In genomic region chr16:24394211-24394991, GRCm38 (mm10) we compare ENCODE assay signal across 8 mouse cellular contexts. TPM values are rescaled to one million over a fixed set of nuclear protein-coding genes. Genes with fewer than 3 reads are reported as not detected.
DNase-seq lines count a peak whose midpoint lies in the region; TF ChIP-seq lines count a peak whose summit lies in the region.

No protein-coding gene starts in this region.

- peak overlapping the region; percentile 75 for H3K4me2 ChIP-seq in myocyte (ENCODE audit: low read depth)

- intact Hi-C loops in heart, postnatal 14 days (cut with DNase I): loop anchor here (5.0 kb wide), 5 partner anchors 42 to 668 kb away; partner anchors contain the start of genes Bcl6 and Gm37419

- H3ac ChIP-seq in myocyte (ENCODE audit: control insufficient read depth, insufficient read length): peak overlapping the region; percentile 94

- H3K27ac ChIP-seq in embryonic fibroblast, embryonic 13.5 days (ENCODE audit: insufficient read depth, low read length): peak overlapping the region; percentile 99
- peak overlapping the region; percentile 100 for H3K27ac ChIP-seq in limb, embryonic 10.5 days

- peaks cover 51% of the 10 kb centered on the region for H3K79me2 ChIP-seq in myocyte (ENCODE audit: control insufficient read depth, insufficient read depth)

- H3K4me1 ChIP-seq in embryonic fibroblast, embryonic 13.5 days (ENCODE audit: control insufficient read depth, insufficient read depth, low read length): peaks cover 24% of the 10 kb centered on the region
- H3K4me1 ChIP-seq in limb, embryonic 10.5 days: peaks cover 57% of the 10 kb centered on the region

- WGBS in limb, embryonic 10.5 days: 7% methylated on average over 18 of the region's 18 CpGs

- peak; percentile 36 for DNase-seq in urinary bladder, postnatal 14 days (ENCODE audit: low spot score)
- no peak for DNase-seq in urinary bladder, postnatal 25 days (ENCODE audit: low spot score)
- peak; percentile 36 to 44 for DNase-seq in heart, postnatal 14 days
- DNase-seq in limb, embryonic 10.5 days (ENCODE audit: low spot score): peak; percentile 39
- no peak for DNase-seq in c-Kit-positive CD71-positive TER-119-positive erythroid progenitor cells, embryonic 14.5 days (ENCODE audit: low spot score)
- DNase-seq in left cerebral cortex, adult 18-20 months (ENCODE audit: low spot score in 2 of 2): no peak

- no peaks in the 10 kb centered on the region for H3K9me3 ChIP-seq in limb, embryonic 10.5 days (replicated peaks)

- TF ChIP-seq POLR2A in embryonic fibroblast, embryonic 13.5 days (IDR thresholded peaks at IDR 0.05; ENCODE audit: low read depth, low read length): peak; percentile 42
- TF ChIP-seq POLR2A in myocyte (IDR thresholded peaks at IDR 0.05; ENCODE audit: insufficient read length, low read depth): no peak

- TF ChIP-seq CTCF in embryonic fibroblast, embryonic 13.5 days (IDR thresholded peaks at IDR 0.05; ENCODE audit: borderline replicate concordance, insufficient read depth, low read length): no peak

- H3K36me3 ChIP-seq in limb, embryonic 10.5 days: no peaks in the 10 kb centered on the region
- H3K36me3 ChIP-seq in myocyte (ENCODE audit: control insufficient read depth, insufficient read depth): no peaks in the 10 kb centered on the region

- H3K4me3 ChIP-seq in embryonic fibroblast, embryonic 13.5 days (ENCODE audit: insufficient read depth, low read length): peak overlapping the region; percentile 54
- H3K4me3 ChIP-seq in limb, embryonic 10.5 days: peak overlapping the region; percentile 94
- peak overlapping the region; percentile 66 for H3K4me3 ChIP-seq in myocyte

- no peaks in the 10 kb centered on the region for H3K27me3 ChIP-seq in limb, embryonic 10.5 days (ENCODE audit: low read depth, poor library complexity, severe bottlenecking)
- H3K27me3 ChIP-seq in myocyte (ENCODE audit: control insufficient read depth, insufficient read depth, insufficient read length): no peaks in the 10 kb centered on the region

TF ChIP-seq in myocyte, 11 proteins besides CTCF, POLR2A, EP300 and RAD21:
- TF ChIP-seq REST (IDR thresholded peaks at IDR 0.05; ENCODE audit: insufficient read depth, insufficient read length) (no peak), CEBPB (IDR thresholded peaks at IDR 0.05; ENCODE audit: insufficient read depth, poor library complexity, severe bottlenecking) (no peak), E2F4 (IDR thresholded peaks at IDR 0.05; ENCODE audit: insufficient read depth) (no peak), SRF (IDR thresholded peaks at IDR 0.05; ENCODE audit: control insufficient read depth, insufficient read length, low read depth) (peak; percentile 22), USF1 (IDR thresholded peaks at IDR 0.05; ENCODE audit: low read depth) (no peak), MYOG (IDR thresholded peaks at IDR 0.05; ENCODE audit: control insufficient read depth in 1 of 3, insufficient read depth in 1 of 3, insufficient read length in 2 of 3, low read depth in 2 of 3) (peak in 1 of 3 experiments; percentile 21), TCF12 (IDR thresholded peaks at IDR 0.05; ENCODE audit: insufficient read depth, poor library complexity, severe bottlenecking) (no peak), TCF3 (IDR thresholded peaks at IDR 0.05; ENCODE audit: insufficient read length, low read depth) (no peak), MAX (IDR thresholded peaks at IDR 0.05; ENCODE audit: low read depth) (no peak), MYOD1 (IDR thresholded peaks at IDR 0.05; ENCODE audit: control insufficient read depth in 1 of 3, insufficient read length in 2 of 3, low read depth in 2 of 3) (peak in 1 of 3 experiments; percentile 64), POLR2AphosphoS2 (IDR thresholded peaks at IDR 0.05; ENCODE audit: insufficient read length, low read depth) (no peak)

RNA-seq across cellular contexts. Expression of gene Lpp, which starts 1.1 kb away (rescaled TPM):
- polyA plus RNA-seq in embryonic fibroblast, embryonic 13.5 days (2011; ENCODE audit: insufficient read length, low read depth, missing spikeins): 256 and 360 TPM in 2 replicates
- total RNA-seq in heart, postnatal 14 days (2021): 10 to 100 TPM; 46.8 to 47.5 TPM
- polyA plus RNA-seq in limb, embryonic 10.5 days (2016; fragmentation: Nextera tagmentation; extraction: Ambion mirVana): 38.6 and 45.3 TPM in 2 replicates
- 4.8 TPM for polyA plus RNA-seq in myocyte (2012; fragmentation: generic; extraction: Trizol)
- total RNA-seq in left cerebral cortex, adult 18-20 months (2021): 1 to 10 TPM; 5.0 to 6.2 TPM

Comparison
In these comparisons a context has a peak if more than half of its experiments do, and no peak if none do; other contexts are left out.
1. DNase-seq: peak in urinary bladder, postnatal 14 days (single experiment), heart, postnatal 14 days (2 of 2) and limb, embryonic 10.5 days (single experiment); none in urinary bladder, postnatal 25 days (single experiment), c-Kit-positive CD71-positive TER-119-positive erythroid progenitor cells, embryonic 14.5 days (single experiment) and left cerebral cortex, adult 18-20 months (0 of 2).
2. Peak in every context shown above with its lines, with median percentiles within 50 percentile points of each other: H3K4me3 ChIP-seq.